Mouse (Mus musculus): Measurements from ENCODE around the gene Gm21970.
A peak's percentile ranks its signal among the peaks of the same experiment; 100 is the strongest.
"Not testable (repeated sequence)": the region's sequence is repeated elsewhere in the genome, so short reads cannot be mapped to it uniquely, and the experiment has no call there.

Gene Gm21970

DNA sequence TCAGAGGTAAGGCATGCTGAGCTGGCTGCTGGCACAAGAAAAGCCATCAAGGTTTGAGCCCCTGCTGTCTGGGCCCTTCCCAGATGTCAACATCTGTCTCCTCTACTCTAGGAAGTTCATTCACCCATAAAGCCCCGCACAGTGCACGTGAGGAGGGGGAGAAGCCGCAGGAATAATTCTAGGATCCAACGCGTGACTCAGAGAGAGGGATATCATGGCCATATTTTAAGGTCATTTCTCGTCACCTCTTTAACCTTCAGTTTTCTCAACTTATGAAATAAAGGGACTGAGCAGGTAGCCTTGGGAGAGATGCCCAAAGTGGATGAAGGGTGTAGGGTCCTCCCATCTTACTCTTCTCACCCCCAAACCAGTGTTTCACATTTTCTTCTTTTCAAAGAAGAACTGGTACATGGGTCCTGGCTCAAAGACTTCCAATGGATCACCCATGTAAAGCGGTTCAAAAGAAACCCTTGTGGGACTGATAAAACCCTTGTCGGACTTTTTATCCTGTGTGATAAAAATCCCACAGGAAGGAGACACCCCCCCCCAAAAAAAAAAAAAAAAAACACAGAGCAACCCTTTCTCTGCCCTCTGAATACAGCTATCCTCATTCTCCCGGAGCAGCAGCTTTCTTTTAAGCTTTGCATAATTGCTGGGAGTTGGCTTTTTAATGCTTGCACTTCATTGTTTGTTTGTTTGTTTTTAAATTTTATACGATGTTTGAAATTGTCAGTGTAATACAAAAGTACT lies 13.5 kb downstream of the Gm21970 start:
- no peak for DNase-seq

DNA sequence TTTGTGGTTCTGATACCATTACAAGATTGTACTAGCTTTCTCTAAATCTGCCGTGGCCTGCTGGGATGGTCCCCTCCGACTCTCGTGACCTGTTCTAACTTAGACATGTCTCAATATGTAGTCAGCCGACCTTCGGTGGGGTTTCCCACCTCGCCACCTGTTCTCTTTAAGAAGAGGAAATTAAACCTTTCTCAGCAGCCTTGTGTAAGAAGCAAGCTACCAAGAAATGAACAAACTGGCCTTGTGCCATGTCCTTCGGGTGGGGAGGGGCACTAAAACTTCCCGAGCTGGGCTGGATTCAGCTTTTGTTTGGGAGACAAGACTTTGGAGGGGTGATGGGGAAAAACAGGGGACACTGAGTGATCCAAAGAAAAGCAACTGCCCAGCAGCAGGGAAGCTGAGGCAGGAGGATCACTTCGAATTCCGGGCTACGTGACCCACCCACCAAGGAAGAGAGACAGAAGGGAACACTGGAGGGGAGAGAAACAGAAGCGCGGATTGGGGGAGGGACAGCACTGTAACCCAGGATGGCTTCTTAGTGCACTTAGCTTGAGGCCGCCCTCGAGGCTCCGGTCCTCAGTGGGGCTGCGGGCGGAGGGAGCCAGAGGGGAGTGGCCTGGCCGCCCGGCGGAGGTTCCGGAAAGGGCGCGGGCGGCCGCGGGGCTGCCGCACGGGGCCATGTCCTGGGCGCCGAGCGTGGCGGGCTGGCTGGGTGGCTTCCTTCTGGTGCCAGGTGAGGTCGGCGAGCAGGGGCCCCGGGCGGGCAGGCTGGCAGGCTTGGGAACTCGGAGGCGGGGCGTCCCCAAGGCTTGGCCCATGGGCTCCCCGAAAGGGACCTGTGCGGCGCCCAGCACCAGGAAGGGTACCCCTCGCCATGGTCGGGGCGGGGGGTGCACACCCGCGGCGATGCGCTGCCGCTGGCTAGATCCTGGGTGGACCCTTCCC lies 14.4 kb downstream of the Gm21970 start, which contains the start of gene Il10rb:
Gene Il10rb, plus strand, starts transcription at position 525 of the 945 bp plus-strand sequence.
- DNase-seq, result peak; percentile 87 to 92

DNA sequence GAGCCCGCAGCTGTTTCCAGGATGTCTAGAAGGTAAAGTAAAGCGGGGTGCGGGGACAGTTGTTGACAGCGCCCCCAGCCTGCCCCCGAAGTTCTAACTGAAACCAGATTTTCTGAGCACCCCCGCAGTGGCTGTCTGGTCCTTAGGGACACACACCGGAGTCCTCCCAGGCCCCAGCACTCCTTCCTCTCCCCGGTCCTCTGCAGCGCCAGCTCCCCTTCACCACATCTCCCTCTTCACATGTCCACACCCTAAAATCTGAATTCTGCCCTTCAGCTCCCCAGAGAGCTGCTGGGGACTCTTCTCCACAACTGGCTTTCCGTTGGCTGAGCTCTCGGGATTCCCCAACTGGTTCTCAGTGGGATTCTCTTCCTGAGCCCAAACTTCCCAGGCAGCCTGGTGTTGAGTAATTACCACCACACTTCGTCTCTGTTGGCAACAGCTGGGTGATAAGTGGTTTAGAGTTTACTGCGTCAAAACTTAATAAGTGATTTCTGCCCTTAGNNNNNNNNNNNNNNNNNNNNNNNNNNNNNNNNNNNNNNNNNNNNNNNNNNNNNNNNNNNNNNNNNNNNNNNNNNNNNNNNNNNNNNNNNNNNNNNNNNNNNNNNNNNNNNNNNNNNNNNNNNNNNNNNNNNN lies 15.2 kb downstream of the Gm21970 start:
- peak; percentile 51 to 56 for DNase-seq

DNA sequence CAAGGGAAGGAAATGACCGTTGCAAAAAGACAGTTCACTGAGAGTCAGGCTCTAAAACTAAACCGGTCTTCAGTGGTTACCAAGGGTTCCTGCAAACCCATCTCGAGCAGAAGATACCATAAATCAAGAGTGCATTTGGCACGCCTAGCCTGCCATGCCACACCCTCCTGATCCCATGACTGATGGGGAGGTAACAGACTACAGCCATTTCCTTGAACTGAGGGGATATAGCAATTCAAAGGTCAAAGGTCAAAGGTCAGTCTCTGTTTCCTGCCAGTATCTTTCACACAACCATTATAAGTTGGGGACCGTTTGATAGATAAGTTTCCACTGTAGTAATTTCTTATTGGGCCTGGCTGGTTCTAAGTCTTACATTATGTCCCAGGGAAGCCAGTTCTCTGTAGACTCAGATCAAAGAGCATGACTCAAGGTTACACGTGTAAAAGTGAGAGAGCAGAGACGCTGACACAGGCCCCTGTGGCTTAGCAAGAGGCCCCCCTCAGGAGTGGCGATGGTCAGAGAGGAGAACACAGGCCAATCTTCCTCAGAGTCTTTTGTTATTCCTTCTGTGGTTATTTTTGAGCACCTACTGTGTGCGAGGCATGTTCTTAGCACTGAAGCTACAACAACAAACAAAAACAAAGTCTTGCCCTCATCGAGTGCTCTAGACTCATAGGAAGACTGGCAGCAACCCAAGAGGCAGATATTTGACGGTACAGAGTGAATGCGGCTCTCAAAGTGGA lies 21.8 kb downstream of the Gm21970 start:
- no peak for DNase-seq

DNA sequence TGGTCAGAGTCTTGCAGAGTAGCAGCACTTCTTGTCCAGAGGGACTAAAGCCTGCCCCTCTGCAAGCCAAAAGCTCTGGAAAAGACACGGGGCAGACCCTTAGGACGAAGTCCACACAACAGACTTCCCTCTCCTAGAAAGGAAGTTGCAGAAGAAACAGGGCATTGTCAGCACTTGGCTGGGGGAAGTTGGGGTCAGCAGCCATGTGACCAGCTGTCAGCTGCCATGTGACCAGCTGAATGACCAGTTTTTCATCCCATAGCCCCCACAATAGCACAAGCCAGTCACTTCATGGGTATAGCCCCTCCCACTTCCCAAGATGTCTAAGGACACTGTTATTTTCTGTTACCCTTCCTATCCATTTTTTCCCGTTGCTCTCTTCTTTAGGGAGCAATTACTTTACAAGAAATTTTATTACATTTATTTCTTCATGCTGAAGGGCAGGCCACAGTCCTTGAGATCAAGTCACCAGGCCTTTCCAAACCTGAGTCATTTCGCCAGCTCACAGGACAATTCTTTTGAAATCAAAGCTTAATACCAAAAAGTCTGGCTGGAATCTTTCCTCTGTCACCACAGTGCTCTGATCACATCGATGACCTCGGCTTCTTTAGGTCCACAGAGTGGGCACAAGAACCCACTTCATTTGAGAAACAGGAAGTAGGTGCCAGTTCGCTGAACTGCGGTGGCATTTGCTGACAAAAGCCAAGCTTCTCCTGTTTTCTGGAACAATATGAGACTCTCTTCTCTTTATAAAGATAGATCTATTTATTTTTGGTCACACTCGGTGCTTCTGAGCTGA lies 24.1 kb downstream of the Gm21970 start:
- no peak for DNase-seq

DNA sequence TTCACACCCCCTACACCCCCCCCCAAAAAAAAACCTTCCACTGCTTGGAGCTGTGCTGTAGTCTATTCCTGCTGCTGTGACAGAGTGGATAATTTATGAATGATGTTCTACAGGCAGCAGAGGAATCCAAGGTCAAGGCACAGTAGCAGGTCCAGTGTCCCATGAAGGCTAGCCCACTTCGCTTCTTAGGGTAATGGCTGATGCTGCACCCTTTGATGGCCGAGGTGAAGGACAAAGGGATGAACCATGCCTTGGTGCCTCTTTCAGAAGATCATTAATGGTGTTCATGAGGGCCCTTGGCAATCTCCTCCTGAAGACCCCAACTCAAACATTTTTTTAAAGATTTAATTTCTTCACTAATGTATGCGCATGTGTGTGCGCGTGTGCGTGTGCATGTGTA lies 24.8 kb downstream of the Gm21970 start:
- DNase-seq, result no peak

DNA sequence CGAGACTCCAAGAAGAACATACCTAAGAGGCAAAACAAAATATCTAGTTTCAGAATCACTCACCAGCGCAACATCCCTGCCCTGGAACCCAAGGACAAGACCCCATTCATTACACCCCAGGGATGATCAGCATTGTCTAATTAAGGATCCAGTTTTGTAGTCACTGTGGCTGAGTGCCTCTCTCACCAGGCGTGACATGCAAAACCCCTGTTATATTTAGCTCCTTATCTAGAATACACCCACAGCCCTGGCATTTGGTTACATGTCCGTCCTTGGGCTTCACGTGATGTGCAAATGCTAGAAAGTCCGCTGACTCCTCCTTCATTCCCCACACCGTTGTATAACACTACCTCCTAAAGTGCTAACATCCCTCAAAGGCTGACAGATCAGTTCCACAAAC lies 25.4 kb downstream of the Gm21970 start:
- DNase-seq, result no peak

DNA sequence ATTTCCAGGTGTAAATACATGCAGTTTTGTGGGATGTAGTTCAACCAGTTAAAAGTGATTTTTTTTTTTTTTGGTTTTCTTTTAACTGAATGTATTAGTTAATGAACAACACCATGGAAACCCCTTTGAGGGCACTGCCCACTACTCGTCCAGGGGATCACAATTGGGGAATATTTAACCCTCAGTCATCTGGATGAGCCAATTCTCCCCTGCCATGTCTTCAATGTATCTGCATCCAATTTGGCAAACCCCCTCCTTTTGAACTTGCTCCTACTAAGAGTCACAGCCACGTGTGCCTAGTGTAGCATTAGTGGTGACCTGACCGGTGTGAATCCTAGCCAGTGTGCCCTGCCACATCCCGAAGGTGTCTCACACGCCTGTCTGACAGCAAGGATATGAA lies 27.0 kb downstream of the Gm21970 start:
- no peak for DNase-seq

DNA sequence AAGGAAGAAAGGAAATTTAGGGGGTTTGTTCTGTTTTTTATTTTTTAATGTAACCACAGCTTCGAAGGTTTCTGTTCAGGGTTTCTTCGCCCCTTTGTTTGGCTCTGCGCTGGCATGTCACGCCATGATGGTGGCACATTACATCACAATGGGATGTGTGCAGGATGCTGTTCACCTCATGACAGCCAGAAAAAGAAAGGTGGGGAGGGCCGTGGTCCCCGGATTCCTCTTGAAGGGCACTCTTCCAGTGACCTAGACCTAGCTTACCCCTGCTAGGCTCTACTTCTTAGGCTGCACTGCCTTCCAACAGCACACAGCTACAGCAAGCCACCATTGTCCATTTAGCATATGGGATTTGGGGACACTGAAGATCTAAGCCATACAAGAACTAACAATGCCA lies 34.3 kb downstream of the Gm21970 start:
- no peak for DNase-seq

DNA sequence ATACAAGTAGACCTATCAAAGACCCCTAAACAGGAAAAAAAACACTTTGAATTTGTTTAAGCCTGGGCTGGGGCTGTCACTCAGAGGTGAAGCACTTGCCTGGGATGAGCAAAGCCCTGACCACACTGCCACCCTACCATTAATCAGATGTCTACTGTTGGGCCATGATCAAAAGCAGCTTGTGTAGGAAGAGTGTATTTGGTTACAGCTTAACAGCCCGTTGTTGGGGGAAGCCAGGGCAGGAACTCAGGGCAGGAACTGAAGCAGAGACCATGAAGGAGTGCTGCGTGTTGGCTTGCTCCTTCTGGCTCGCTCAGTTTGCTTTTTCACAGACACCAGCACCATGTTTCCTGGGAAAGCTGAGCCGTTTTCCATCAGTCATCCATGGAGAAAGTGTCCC lies 35.1 kb downstream of the Gm21970 start:
- DNase-seq, result no peak

DNA sequence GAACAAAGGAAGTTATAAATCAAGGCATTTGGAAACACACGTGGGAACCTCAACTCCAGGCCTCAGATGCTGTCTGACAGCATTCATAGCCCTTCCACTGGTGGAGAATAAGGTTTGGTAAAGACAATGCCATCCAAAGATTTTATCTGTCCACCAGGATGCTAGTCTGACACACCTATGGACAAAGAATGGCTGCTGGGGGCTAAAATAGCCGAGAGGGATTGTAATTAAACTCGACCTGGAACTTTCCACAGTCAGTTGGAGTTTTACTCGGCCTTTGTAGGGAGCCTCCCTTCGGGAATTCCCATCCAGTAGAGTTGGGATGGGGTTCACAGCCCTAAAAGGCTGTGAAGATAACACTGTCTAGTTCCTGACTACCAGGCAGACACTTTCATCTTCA lies 35.9 kb downstream of the Gm21970 start:
- DNase-seq, result no peak

DNA sequence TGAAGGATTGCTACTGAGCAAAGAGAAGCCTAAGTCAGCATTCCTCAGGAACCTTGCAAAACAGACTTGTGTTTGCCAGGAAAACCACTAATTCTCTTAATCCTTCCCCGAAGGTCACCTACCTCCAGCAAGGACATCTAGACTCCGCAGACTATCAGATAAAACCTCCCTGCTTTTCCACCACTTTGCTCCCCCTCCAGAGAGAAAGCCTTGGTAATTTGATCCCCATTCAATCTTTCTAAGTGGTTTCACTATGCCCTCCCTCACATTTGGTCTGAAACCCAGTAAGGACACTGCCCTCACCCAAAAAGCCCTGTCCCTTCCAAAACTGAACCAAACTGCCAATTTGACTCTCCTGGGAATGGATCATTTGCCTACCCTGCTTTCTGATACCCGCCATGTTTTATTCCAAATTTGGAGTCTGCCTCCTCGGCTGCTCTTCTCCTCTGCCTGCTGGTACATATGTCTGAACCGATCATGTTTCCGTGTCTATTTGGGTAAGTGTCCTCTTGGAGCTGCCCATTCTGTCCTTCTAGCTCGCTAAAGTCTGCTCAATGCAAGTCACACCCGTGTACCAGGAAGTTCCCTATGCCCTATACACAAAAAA lies 36.8 kb downstream of the Gm21970 start:
- no peak for DNase-seq

DNA sequence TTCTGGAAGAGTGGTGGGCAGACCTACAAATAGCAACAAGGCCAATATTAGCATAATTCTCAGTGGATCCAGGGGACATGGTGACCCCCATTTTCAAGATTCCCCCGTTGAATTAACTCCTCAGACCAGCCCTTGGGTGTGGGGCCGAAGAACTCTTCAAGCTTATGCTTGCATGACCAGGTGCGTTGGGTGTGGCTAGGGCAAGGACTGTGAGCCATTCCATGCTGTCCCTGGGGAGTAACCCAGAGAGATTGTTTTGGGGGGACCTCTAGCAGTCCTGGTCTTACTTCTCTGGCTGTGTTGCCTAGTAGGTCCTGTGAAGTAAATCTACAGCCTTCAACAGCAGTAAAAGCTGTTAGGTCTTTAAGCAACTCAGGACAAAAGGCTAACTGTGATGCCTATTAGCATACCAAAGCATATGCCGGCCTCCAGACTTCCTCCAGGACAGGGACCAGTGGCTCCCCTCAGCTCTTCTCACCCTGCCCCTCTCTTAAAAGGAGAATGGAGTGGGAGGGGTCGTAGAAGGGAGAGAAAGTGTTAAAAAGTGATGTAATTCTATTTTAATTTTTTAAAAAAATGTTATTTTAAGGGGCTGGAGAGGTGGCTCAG lies 41.3 kb downstream of the Gm21970 start:
- DNase-seq, result no peak

DNA sequence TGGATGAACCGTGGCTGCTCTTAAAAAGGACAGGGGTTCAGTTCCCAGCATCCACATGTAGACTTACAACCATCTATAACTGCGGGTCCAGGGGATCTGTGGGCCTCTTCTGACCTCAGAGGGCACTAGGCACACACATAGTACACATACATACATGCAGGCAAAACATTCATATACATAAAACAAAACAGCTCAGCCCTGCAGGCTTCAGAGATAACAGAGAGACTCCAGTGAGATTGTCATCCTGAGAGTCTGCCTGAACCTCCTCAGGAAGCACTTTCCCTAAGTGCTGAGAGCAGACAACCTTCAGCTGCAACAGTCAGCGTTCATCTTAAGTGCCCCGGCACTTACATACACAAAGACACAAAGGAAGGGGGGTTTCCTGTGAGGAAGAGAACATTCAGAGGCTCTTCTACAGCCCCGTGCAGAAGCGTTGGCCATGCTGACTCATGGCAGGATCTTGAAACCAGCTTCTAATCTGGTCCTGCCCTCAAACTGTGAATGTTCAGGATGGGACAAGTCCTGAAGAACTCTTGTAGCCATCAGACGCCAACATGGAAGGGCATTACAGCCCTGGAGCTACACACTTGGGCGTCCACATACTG lies 41.9 kb downstream of the Gm21970 start:
- DNase-seq, result peak in 1 of 2 experiments; percentile 31

DNA sequence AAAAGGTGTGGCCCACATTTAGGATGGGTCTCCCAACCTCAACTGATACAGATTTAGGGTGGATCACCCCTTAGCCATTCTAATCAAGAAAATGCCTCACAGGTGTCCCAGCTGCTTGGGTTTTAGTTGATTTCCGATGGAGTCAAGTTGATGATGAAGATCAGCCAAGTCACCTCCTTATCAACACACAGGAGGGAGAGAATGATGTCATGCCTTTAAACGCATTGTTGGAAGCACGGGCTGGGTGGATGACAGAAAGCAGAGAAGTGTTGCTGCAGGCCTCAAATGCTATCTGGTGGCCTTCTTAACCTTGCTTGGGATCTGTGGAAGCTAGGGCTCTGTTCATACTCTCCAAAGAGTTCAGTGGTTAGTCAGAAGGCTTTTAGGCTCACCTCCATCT lies 42.6 kb downstream of the Gm21970 start:
- no peak for DNase-seq

DNA sequence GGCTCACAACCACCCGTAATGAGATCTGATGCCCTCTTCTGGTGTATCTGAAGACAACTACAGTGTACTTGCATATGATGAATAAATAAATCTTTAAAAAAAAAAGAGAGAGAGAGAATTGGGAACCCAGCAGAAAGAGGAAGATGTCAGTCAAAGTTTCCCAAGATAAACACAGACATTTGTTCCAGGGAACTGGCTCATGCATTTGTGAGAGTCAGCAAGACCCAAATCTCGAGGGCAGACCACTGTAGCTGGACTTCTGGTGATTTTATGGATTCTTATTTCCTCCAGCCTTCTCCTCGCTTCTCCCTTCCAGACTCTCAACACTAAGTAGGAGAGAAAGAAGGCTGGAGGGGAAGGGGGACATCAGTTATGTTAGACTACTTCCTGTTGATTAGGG lies 46.6 kb downstream of the Gm21970 start:
- DNase-seq, result no peak

DNA sequence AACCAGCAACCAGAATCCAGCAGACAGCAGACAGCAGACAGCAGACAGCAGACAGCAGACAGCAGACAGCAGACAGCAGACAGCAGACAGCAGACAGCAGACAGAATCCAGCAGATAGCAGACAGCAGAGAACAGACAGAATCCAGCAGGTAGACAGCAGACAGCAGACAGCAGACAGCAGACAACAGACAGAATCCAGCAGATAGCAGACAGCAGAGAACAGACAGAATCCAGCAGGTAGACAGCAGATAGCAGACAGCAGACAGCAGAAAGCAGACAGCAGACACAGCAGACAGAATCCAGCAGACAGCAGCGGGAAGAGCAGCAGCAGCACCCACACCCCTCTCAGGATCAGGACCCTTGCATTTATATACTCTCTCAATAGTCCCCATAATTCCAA lies 47.1 kb downstream of the Gm21970 start:
- DNase-seq, result not testable (repeated sequence)

DNA sequence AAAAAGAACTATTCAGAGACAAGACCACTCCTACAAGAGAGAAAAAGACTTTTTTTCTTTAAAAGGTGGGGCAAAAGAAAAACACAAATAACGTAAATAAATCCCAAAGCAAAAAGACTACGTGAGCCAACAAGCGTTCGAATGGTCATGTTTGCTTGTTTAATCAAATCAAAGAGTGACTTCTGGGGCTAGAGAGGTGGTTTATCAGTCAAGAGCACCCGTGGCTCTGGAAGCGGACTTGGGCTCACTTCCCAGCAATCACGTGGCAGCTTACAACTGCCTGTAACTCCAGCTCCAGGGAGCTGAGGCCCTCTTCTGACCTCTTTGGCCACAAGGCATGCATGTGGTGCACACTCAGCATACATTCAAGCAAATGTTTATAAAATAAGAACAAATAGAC lies 49.8 kb downstream of the Gm21970 start:
- DNase-seq, result peak; percentile 63 to 86

DNA sequence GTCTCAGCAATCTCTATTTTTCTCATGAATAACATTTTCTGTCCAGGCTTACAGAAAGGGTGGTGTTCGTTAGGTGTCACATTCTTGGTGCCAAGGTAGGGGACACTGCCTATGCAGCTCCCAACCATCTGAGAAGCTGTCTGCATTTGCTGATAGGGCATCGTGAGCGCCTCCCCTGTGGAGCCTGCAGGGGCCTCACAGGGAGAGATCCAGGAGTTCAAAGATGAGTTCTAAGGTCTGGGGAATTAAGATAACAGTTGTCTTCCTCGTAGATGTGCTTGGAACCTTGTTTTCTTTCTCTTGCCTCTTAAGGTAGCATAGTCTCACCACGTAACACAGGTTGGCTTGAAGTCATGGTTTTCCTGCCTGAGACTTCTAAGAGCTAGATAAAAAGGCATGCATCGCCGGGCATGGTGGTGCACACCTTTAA lies 50.3 kb downstream of the Gm21970 start:
- DNase-seq, result no peak

DNA sequence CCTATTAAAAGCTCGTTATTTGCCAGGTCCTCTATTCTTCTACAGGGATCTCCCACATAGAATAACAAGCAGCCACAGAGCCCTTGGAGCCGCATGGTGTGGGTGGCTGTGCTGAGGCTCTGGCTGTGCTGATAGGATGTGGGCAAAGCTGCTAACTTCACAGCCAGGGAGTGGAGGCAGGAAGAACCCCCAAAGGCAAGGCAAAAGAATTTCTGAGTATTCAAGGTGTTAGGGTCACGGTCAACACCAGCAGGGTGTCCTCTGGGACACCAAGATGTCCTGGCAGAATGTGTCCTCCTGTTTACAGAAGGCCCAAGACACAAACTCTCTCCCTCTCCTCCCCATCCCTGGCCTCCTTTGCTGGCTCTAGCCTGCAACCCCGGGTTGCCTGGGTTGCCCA lies 50.9 kb downstream of the Gm21970 start:
- DNase-seq, result no peak

DNA sequence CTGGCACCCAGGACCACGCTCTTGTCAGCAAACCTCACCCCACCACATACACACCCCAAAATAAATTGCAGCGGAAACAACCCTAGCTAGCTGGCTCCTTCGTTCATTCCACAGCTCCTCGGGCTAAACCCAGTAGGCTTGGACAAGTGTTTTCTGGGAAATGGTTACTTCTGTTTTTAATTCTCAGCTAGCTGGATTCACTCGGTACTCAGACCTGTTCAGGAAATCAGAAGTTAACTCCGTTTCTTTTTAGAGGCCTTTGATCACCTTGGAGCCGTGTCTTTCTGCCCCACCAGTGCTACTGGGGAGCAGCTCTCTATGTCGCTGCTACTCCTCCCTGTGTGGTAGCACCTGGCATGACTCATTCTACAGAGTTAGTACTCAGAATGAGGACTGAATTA lies 51.7 kb downstream of the Gm21970 start:
- DNase-seq, result no peak
